Mouse (Mus musculus) adrenal gland, postnatal 4 days (tissue): ENCODE data around the gene Tmub1. TPM values are rescaled to one million over a fixed set of nuclear protein-coding genes. Genes with fewer than 3 reads are reported as not detected.

Experiments used
- total RNA-seq, 2 experiments: library from RNA; stranded (reverse); gene quantifications; 2 replicates each; pipeline ENCODE4 v1.2.3; 2021

The Tmub1 gene
- total RNA-seq, 2 experiments from 2014 or later, result 11.1 to 11.3 TPM

Other genes with a start within 250 kb of the Tmub1 start
- 10 to 100 TPM; 38.6 to 42.4 TPM for gene Kcnh2, start 96.2 kb downstream of the Tmub1 start, total RNA-seq
- 10 to 100 TPM; 11.5 to 12.3 TPM for gene Nos3, start 83.0 kb downstream of the Tmub1 start, total RNA-seq
- under 1 TPM; 0.42 to 0.62 TPM for gene Atg9b, start 55.7 kb downstream of the Tmub1 start, total RNA-seq
- gene Abcb8, start 54.2 kb downstream of the Tmub1 start, total RNA-seq, result 10 to 100 TPM; 73.9 to 84.8 TPM
- gene Asic3, start 34.5 kb downstream of the Tmub1 start, total RNA-seq, result under 1 TPM; 0.20 to 0.22 TPM
- gene Cdk5, start 24.3 kb downstream of the Tmub1 start, total RNA-seq, result 10 to 100 TPM; 42.6 to 43.9 TPM
- gene Slc4a2, start 24.0 kb downstream of the Tmub1 start, total RNA-seq, result 10 to 100 TPM; 60.8 to 70.1 TPM
- 100 to 1,000 TPM; 108 to 127 TPM for gene Fastk, start 2.6 kb downstream of the Tmub1 start, total RNA-seq
- 10 to 100 TPM; 88.4 to 89.2 TPM for gene Agap3, start 4.3 kb upstream of the Tmub1 start, total RNA-seq
- under 1 TPM in 1 of 2 experiments, not detected in 1; 0.11 TPM for gene Gbx1, start 79.3 kb upstream of the Tmub1 start, total RNA-seq
- 1 to 10 TPM; 2.6 to 3.0 TPM for gene Asb10, start 93.1 kb upstream of the Tmub1 start, total RNA-seq
- gene 4931409K22Rik, start 109.0 kb upstream of the Tmub1 start, total RNA-seq, result under 1 TPM in 1 of 2 experiments, not detected in 1; 0.11 TPM
- gene Abcf2, start 129.6 kb upstream of the Tmub1 start, total RNA-seq, result 10 to 100 TPM; 54.7 to 59.8 TPM
- gene Chpf2, start 138.9 kb upstream of the Tmub1 start, total RNA-seq, result 10 to 100 TPM; 59.1 to 68.4 TPM
- 10 to 100 TPM; 27.9 to 30.6 TPM for gene Smarcd3, start 176.6 kb upstream of the Tmub1 start, total RNA-seq
- 10 to 100 TPM; 59.7 to 61.7 TPM for gene Nub1, start 237.7 kb upstream of the Tmub1 start, total RNA-seq